Mouse (Mus musculus) liver, postnatal 0 days (tissue): ENCODE results near the gene Tnp1.

ENCODE experiments used
- CTCF ChIP-seq: sonication (generic); IDR thresholded peaks from 2 replicates; pipeline ENCODE4 v1.5.1; 2016; ENCODE audit warnings: antibody characterized with exemption, low read depth
- EP300 ChIP-seq: IDR thresholded peaks from 2 replicates; pipeline ENCODE4 v1.6.1; 2016; ENCODE audit warnings: antibody characterized with exemption, low read depth, mild to moderate bottlenecking

GRCm38 (mm10) chr1:73035726-73036125 is 20.0 kb upstream of the Tnp1 start:
- TF ChIP-seq EP300 (no peak), CTCF (no peak)
